Mouse (Mus musculus) kidney, embryonic 16.5 days (tissue): ENCODE measurements at regions not wholly inside any gene's neighbourhood (a gene's known extent, or its start where the extent isn't known, plus 50 kb on each side); places are given as distances from the start of the nearest gene placed in this dataset.

Source experiments
- ATAC-seq: fragments of 200-750 bp; cut with Nextera tagmentation; 2 replicates; pipeline ENCODE4 v1.8.0; 2017; ENCODE audit warnings: moderate TSS enrichment; ENCODE audit not compliant: low FRiP score, low TSS enrichment
- H3K27ac ChIP-seq: fragments of 300-500 bp; sonication (generic); 2 replicates; pipeline ENCODE4 v1.5.1; 2014; ENCODE audit warnings: low read length
- H3K27me3 ChIP-seq: fragments of 300-500 bp; sonication (generic); 2 replicates; pipeline ENCODE4 v1.6.1; 2014; ENCODE audit warnings: low read length, control low read depth, mixed read lengths; ENCODE audit not compliant: insufficient read depth
- H3K36me3 ChIP-seq: fragments of 300-500 bp; sonication (generic); 2 replicates; pipeline ENCODE4 v1.6.1; 2014; ENCODE audit warnings: low read length, control low read depth, mixed read lengths; ENCODE audit not compliant: insufficient read depth
- H3K4me1 ChIP-seq: fragments of 300-500 bp; sonication (generic); 2 replicates; pipeline ENCODE4 v1.6.1; 2014; ENCODE audit warnings: low read length, control low read depth, mixed read lengths; ENCODE audit not compliant: insufficient read depth
- H3K4me2 ChIP-seq: fragments of 300-500 bp; sonication (generic); replicated peaks from 2 replicates; pipeline ENCODE4 v1.6.1; 2014; ENCODE audit warnings: low read depth, low read length
- H3K4me3 ChIP-seq: fragments of 300-500 bp; sonication (generic); 2 replicates; pipeline ENCODE4 v1.5.1; 2014; ENCODE audit warnings: mild to moderate bottlenecking, low read length
- H3K9ac ChIP-seq: fragments of 300-500 bp; sonication (generic); replicated peaks from 2 replicates; pipeline ENCODE4 v1.6.1; 2014; ENCODE audit warnings: low read length
- H3K9me3 ChIP-seq: fragments of 300-500 bp; sonication (generic); 2 replicates; pipeline ENCODE4 v1.6.1; 2016; ENCODE audit warnings: low read length, control low read depth
- WGBS: fragments of 180-500 bp; shearing (Covaris S2); extraction: QIAGEN DNeasy Blood & Tissue Kit; methylation state at CpG from one replicate; pipeline ENCODE4 v1.1.7; 2014; 5-methylcytosine and 5-hydroxymethylcytosine counted together

- H3K27me3 ChIP-seq = no peaks in the 10 kb centered on the region
- WGBS = 48% methylated on average over 1 of the region's 1 CpGs
- no peaks in the 10 kb centered on the region for H3K36me3 ChIP-seq
- no peak overlapping the region for H3K9ac ChIP-seq
- no peak overlapping the region for H3K4me2 ChIP-seq
- no peaks in the 10 kb centered on the region for H3K4me1 ChIP-seq
- no peak overlapping the region for H3K4me3 ChIP-seq
- no peak overlapping the region for H3K27ac ChIP-seq
- no peak for ATAC-seq
- no peaks in the 10 kb centered on the region for H3K9me3 ChIP-seq
These were observed 345.9 kb upstream of the Gm9747 start for GRCm38 (mm10) chr1:81886940-81887531.

DNA sequence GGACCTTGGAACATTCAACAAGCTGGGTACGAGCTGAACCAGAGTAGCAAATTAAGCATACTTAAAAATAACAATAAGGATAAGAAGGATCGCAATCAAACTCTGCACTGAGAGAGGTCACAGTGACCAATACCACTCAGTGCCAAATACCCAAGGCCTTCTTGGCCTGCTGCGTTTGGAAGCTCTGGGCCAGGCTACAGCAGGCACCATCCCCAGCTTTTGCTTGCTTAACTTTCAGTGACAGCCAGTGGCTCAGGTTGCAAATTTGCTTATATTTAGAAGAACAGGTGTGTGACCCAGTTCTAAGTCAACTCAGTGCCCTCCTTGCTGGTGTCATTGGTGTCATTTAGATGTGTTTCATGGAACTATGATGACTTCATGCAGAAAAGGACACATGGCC, 335.7 kb upstream of the Gm9747 start:
- Histone ChIP-seq H3K27me3 (no peaks in the 10 kb centered on the region), H3K9me3 (no peaks in the 10 kb centered on the region), H3K27ac (no peak overlapping the region), H3K9ac (no peak overlapping the region), H3K4me3 (no peak overlapping the region), H3K4me1 (no peaks in the 10 kb centered on the region), H3K4me2 (no peak overlapping the region), H3K36me3 (no peaks in the 10 kb centered on the region)
- no peak for ATAC-seq
- WGBS = 86% methylated on average over 3 of the region's 3 CpGs

- no peaks in the 10 kb centered on the region for H3K36me3 ChIP-seq
- no peaks in the 10 kb centered on the region for H3K9me3 ChIP-seq
- no peaks in the 10 kb centered on the region for H3K4me1 ChIP-seq
- no peaks in the 10 kb centered on the region for H3K27me3 ChIP-seq
- 62% methylated on average over 7 of the region's 7 CpGs for WGBS
- H3K4me2 ChIP-seq = no peak overlapping the region
- no peak overlapping the region for H3K9ac ChIP-seq
- no peak for ATAC-seq
- no peak overlapping the region for H3K4me3 ChIP-seq
- no peak overlapping the region for H3K27ac ChIP-seq
These were observed 332.1 kb upstream of the Gm9747 start for GRCm38 (mm10) chr1:81900843-81901242.

DNA sequence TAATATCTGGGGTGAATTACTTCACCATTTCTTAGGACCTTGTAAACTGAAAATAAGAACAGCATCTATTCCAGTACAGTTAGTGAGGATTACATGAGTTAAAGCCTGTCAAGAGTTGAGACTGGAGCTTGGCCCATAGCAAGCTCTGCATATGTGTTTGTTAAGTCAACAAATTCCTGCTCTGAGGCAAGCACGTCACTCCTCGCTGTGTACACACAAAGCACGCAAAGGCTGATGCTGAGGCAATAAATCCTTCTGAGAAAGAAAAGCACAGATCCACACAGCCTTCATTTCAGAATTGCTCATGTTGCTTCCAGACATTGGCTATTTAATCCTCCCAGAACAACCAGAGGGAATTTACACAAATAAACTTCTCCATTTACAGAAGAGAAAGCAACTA, 328.9 kb upstream of the Gm9747 start:
- ATAC-seq = peak; percentile 86
- no peak overlapping the region for H3K4me3 ChIP-seq
- no peaks in the 10 kb centered on the region for H3K27me3 ChIP-seq
- no peaks in the 10 kb centered on the region for H3K4me1 ChIP-seq
- no peaks in the 10 kb centered on the region for H3K9me3 ChIP-seq
- H3K9ac ChIP-seq = no peak overlapping the region
- 0 out of 2 replicates have a peak overlapping the region, but pooled peaks have one; percentile 18 for H3K4me2 ChIP-seq
- 2% methylated on average over 3 of the region's 3 CpGs for WGBS
- H3K27ac ChIP-seq = no peak overlapping the region
- H3K36me3 ChIP-seq = no peaks in the 10 kb centered on the region

DNA sequence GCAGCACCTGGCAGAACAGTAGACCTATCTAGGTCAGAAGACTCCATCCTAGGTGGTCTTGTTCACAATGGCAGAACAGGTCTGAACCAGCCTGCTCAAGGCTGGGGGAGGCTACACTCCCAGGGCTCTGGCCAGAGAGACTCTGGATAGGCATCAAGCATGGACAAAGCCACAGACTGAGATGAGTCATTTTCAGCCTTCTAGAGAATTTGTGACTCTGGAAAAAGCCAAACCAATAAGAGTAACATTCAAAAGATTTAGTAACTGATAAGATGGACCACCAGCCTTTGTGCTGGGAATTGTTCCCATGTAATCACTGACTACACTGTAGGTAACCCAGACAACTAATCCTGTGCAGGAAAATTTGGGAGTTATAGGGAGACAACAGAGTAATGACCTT, 320.3 kb upstream of the Gm9747 start:
- H3K27me3 ChIP-seq = no peaks in the 10 kb centered on the region
- no peak overlapping the region for H3K4me2 ChIP-seq
- H3K4me3 ChIP-seq = no peak overlapping the region
- no peaks in the 10 kb centered on the region for H3K36me3 ChIP-seq
- no peak overlapping the region for H3K27ac ChIP-seq
- ATAC-seq = no peak
- no peak overlapping the region for H3K9ac ChIP-seq
- no peaks in the 10 kb centered on the region for H3K9me3 ChIP-seq
- 0 out of 2 replicates have a peak, but pooled peaks cover 4% of the 10 kb centered on the region for H3K4me1 ChIP-seq

DNA sequence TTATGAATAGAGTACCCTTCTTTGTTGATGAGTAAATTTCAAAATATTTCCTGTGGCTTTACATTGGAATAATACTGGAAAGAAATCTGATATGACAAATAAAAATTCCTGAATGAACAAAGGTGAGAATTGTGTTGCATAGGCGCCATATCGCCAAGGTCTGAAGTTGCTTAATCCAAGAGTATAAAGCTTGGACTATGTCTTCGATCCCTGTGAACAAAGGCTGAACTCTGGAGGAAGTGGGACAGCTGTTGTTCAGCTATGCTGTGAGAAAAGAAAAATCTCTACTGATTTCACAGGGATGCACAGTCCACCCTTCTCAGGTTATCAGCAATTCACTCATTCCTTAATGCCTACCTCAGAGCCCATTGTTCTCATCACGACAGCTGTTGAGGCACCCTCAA, 319.3 kb upstream of the Gm9747 start:
- no peak for ATAC-seq
- Histone ChIP-seq H3K4me1 (0 out of 2 replicates have a peak, but pooled peaks cover 4% of the 10 kb centered on the region), H3K27me3 (no peaks in the 10 kb centered on the region), H3K9me3 (no peaks in the 10 kb centered on the region), H3K4me3 (no peak overlapping the region), H3K36me3 (no peaks in the 10 kb centered on the region), H3K4me2 (no peak overlapping the region), H3K9ac (no peak overlapping the region), H3K27ac (no peak overlapping the region)
- 73% methylated on average over 4 of the region's 4 CpGs for WGBS

GRCm38 (mm10) chr1:81916840-81917239, 316.1 kb upstream of the Gm9747 start:
- no peak overlapping the region for H3K9ac ChIP-seq

DNA sequence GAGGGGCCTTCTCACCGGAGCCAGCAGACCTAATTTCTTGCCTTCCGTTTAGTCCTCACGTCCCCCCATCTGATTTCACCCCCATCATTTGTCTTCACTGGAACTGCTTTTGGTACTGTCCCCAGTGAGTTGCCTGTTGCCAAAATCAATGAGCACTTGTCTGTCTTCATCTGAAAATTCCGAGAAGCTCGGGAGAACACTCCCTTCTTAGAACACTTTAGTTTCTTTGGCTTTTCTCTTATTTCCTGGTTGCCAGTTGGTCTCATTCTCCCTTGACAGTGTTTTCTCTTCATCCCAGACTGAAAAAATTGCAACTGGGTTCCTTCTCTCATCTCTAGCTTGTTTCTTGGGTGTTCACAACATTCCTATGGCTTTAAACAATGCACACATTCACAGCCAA, 305.2 kb upstream of the Gm9747 start:
- Histone ChIP-seq H3K4me1 (no peaks in the 10 kb centered on the region), H3K9ac (no peak overlapping the region), H3K27ac (no peak overlapping the region), H3K27me3 (no peaks in the 10 kb centered on the region), H3K36me3 (no peaks in the 10 kb centered on the region), H3K9me3 (no peaks in the 10 kb centered on the region), H3K4me2 (no peak overlapping the region), H3K4me3 (no peak overlapping the region)
- no peak for ATAC-seq
- 84% methylated on average over 5 of the region's 5 CpGs for WGBS

More at GRCm38 (mm10) chr1:81916840-81917239, 316.1 kb upstream of the Gm9747 start:
- H3K4me3 ChIP-seq = no peak overlapping the region
- no peak overlapping the region for H3K4me2 ChIP-seq
- no peak for ATAC-seq
- H3K27ac ChIP-seq = no peak overlapping the region
- 0 out of 2 replicates have a peak, but pooled peaks cover 4% of the 10 kb centered on the region for H3K4me1 ChIP-seq
- WGBS = 39% methylated on average over 2 of the region's 2 CpGs
- no peaks in the 10 kb centered on the region for H3K36me3 ChIP-seq
- no peaks in the 10 kb centered on the region for H3K9me3 ChIP-seq
- no peaks in the 10 kb centered on the region for H3K27me3 ChIP-seq

DNA sequence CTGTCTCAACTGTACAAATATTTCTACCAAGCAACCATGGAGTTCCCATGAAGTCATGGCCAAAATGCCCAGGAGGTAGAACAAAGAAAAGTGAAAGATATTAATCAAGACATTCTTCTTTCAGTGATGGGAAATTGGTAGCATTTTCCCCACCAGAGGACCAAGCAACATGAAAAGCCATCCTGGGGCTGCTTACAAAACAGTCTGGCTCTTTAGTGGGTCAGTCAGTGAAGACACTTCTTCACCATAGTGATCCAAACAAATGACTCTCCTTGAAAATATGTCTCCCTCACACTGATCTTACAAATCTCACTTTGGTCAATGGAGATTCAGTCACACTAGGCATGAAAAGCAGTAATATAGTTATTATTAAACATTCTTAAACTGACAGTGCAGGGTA, 299.8 kb upstream of the Gm9747 start:
- Histone ChIP-seq H3K27me3 (no peaks in the 10 kb centered on the region), H3K9ac (no peak overlapping the region), H3K9me3 (no peaks in the 10 kb centered on the region), H3K27ac (no peak overlapping the region), H3K4me3 (no peak overlapping the region), H3K4me2 (no peak overlapping the region), H3K4me1 (no peaks in the 10 kb centered on the region), H3K36me3 (no peaks in the 10 kb centered on the region)
- ATAC-seq = no peak

GRCm38 (mm10) chr1:81945236-81945635, 287.7 kb upstream of the Gm9747 start:
- whole genome bisulfite sequencing = 78% methylated on average over 5 of the region's 5 CpGs
- H3K4me2 ChIP-seq = no peak overlapping the region
- H3K36me3 ChIP-seq = no peaks in the 10 kb centered on the region
- H3K9me3 ChIP-seq = no peaks in the 10 kb centered on the region
- H3K4me1 ChIP-seq = no peaks in the 10 kb centered on the region
- ATAC-seq = no peak
- H3K27me3 ChIP-seq = no peaks in the 10 kb centered on the region
- H3K4me3 ChIP-seq = no peak overlapping the region
- no peak overlapping the region for H3K27ac ChIP-seq
- H3K9ac ChIP-seq = no peak overlapping the region
